Mouse (Mus musculus) spleen, postnatal 4 days (tissue): ENCODE results near the gene Babam1.
"Not testable (repeated sequence)": the region's sequence is repeated elsewhere in the genome, so short reads cannot be mapped to it uniquely, and the experiment has no call there.

Experiments used
- DNase-seq, 2 experiments: peaks; one replicate each; pipeline ENCODE4 v3.0.0; 2022; ENCODE audit warnings: low spot score in 2 of 2

Babam1 gene

GRCm38 (mm10) chr8:71406099-71407015 lies 9.7 kb downstream of the Babam1 start:
- DNase-seq: peak; percentile 86 to 93

GRCm38 (mm10) chr8:71407441-71407840 lies 10.8 kb downstream of the Babam1 start:
- peak; percentile 21 to 65 for DNase-seq

- peak in 1 of 2 experiments; percentile 8 for DNase-seq
These were observed 11.6 kb downstream of the Babam1 start for GRCm38 (mm10) chr8:71408231-71408630.

GRCm38 (mm10) chr8:71411535-71412273 lies 15.0 kb downstream of the Babam1 start:
- DNase-seq: peak in 1 of 2 experiments; percentile 61

GRCm38 (mm10) chr8:71422121-71422520 lies 25.5 kb downstream of the Babam1 start:
- no peak for DNase-seq

GRCm38 (mm10) chr8:71432935-71433334 lies 36.3 kb downstream of the Babam1 start:
- not testable (repeated sequence) for DNase-seq

GRCm38 (mm10) chr8:71437041-71437440 lies 40.4 kb downstream of the Babam1 start:
- DNase-seq: no peak

GRCm38 (mm10) chr8:71441404-71441803 lies 44.7 kb downstream of the Babam1 start:
- peak; percentile 44 to 81 for DNase-seq

GRCm38 (mm10) chr8:71445096-71445495 lies 48.4 kb downstream of the Babam1 start:
- DNase-seq: no peak

- peak in 1 of 2 experiments; percentile 50 for DNase-seq
These were observed 54.7 kb downstream of the Babam1 start for GRCm38 (mm10) chr8:71451337-71451736.

GRCm38 (mm10) chr8:71451777-71452176 lies 55.1 kb downstream of the Babam1 start:
- DNase-seq: peak in 1 of 2 experiments; percentile 52

GRCm38 (mm10) chr8:71452669-71453068 lies 56.0 kb downstream of the Babam1 start:
- peak in 1 of 2 experiments; percentile 40 for DNase-seq
